14 mouse cellular contexts compared by ENCODE assay signal in the genomic region with DNA sequence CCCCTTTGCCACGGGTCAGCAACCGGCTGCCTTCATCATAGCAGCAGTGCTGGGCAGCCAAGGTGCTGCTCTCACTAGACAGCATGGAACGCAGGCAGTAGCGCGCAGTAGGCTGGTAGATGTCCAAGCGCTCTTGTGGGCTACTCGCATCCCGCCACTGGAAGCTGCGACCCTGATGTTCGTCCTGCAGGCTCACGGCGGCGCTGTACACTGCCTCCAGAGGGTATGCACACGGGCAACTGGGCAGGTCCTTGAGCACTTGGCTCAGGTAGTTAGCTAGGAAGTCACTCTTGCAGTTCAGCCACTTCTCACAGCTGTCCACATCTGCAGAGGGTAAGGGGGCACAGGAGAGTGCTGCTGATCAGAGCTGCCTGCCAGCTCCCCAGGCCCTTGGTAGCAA. TPM values are rescaled to one million over a fixed set of nuclear protein-coding genes. Genes with fewer than 3 reads are reported as not detected.
DNase-seq lines count a peak whose midpoint lies in the region; ATAC-seq and TF ChIP-seq lines count a peak whose summit lies in the region.
"Had no signal": no experiment of that assay in that cellular context is flagged by ENCODE, and none has a peak within 500 bp of the region (broad histone marks: within the 10 kb centered on the region; RNA-seq: fewer than 3 reads in every experiment).

No protein-coding gene starts in this region.

- peak; percentile 14 for DNase-seq in embryo, embryonic 11 days
- DNase-seq in embryo, embryonic 9.5 days (ENCODE audit: extremely low spot score), result no peak
- DNase-seq in midbrain, postnatal 0 days (ENCODE audit: low spot score), result no peak
- peak; percentile 31 to 58 for DNase-seq in lung, postnatal 4 days
- no peak for DNase-seq in c-Kit-positive CD71-positive TER-119-positive erythroid progenitor cells, embryonic 14.5 days (ENCODE audit: low spot score)
- DNase-seq in gastrocnemius, postnatal 4 days (ENCODE audit: low spot score in 2 of 2), result no peak
- DNase-seq: adrenal gland, postnatal 36 days; cerebellum, adult 18-20 months had no signal

- no peak for ATAC-seq in midbrain, postnatal 0 days (ENCODE audit: low FRiP score)
- ATAC-seq in midbrain, embryonic 13.5 days, result no peak
- ATAC-seq in kidney, embryonic 15.5 days (replicated peaks; ENCODE audit: low FRiP score), result peak; percentile 29

- H3K4me2 ChIP-seq in midbrain, postnatal 0 days (ENCODE audit: low read depth, low read length, poor library complexity, severe bottlenecking), result no peak overlapping the region
- H3K4me2 ChIP-seq in midbrain, embryonic 13.5 days (replicated peaks), result no peak overlapping the region
- no peak overlapping the region for H3K4me2 ChIP-seq in kidney, embryonic 15.5 days
- H3K4me2 ChIP-seq: embryonic facial prominence, embryonic 15.5 days; midbrain, embryonic 12.5 days; neural tube, embryonic 12.5 days had no signal

- no peak overlapping the region for H3K27ac ChIP-seq in midbrain, postnatal 0 days (ENCODE audit: low read depth, low read length)
- H3K27ac ChIP-seq in midbrain, embryonic 13.5 days, result no peak overlapping the region
- no peak overlapping the region for H3K27ac ChIP-seq in kidney, embryonic 15.5 days
- H3K27ac ChIP-seq: embryonic facial prominence, embryonic 15.5 days; midbrain, embryonic 12.5 days; neural tube, embryonic 12.5 days had no signal

- H3K9ac ChIP-seq in midbrain, postnatal 0 days (replicated peaks; ENCODE audit: low read length, poor library complexity, severe bottlenecking), result no peak overlapping the region
- no peak overlapping the region for H3K9ac ChIP-seq in midbrain, embryonic 13.5 days (replicated peaks)
- H3K9ac ChIP-seq in kidney, embryonic 15.5 days, result no peak overlapping the region
- H3K9ac ChIP-seq: embryonic facial prominence, embryonic 15.5 days; midbrain, embryonic 12.5 days; neural tube, embryonic 12.5 days had no signal

- WGBS in midbrain, postnatal 0 days, result 40% methylated on average over 14 of the region's 14 CpGs
- WGBS in midbrain, embryonic 13.5 days, result 43% methylated on average over 14 of the region's 14 CpGs
- 51% methylated on average over 14 of the region's 14 CpGs for WGBS in kidney, embryonic 15.5 days

- H3K27me3 ChIP-seq in midbrain, postnatal 0 days (ENCODE audit: insufficient read depth, low read length), result no peaks in the 10 kb centered on the region
- no peaks in the 10 kb centered on the region for H3K27me3 ChIP-seq in midbrain, embryonic 13.5 days
- no peaks in the 10 kb centered on the region for H3K27me3 ChIP-seq in kidney, embryonic 15.5 days
- H3K27me3 ChIP-seq: embryonic facial prominence, embryonic 15.5 days; neural tube, embryonic 12.5 days had no signal

- 0 out of 2 replicates have a peak, but pooled peaks cover 8% of the 10 kb centered on the region for H3K36me3 ChIP-seq in midbrain, postnatal 0 days (ENCODE audit: insufficient read depth, low read length)
- H3K36me3 ChIP-seq in midbrain, embryonic 13.5 days, result peaks cover 18% of the 10 kb centered on the region
- peaks cover 21% of the 10 kb centered on the region for H3K36me3 ChIP-seq in kidney, embryonic 15.5 days

- H3K9me3 ChIP-seq in midbrain, postnatal 0 days (ENCODE audit: low read length), result no peaks in the 10 kb centered on the region
- H3K9me3 ChIP-seq in midbrain, embryonic 13.5 days, result no peaks in the 10 kb centered on the region
- H3K9me3 ChIP-seq in kidney, embryonic 15.5 days (replicated peaks), result no peaks in the 10 kb centered on the region
- H3K9me3 ChIP-seq: embryonic facial prominence, embryonic 15.5 days; midbrain, embryonic 12.5 days; neural tube, embryonic 12.5 days had no signal

- peak; percentile 38; the same call in 1 of the 2 replicates for TF ChIP-seq CTCF in midbrain, postnatal 0 days (IDR thresholded peaks at IDR 0.05)

- H3K4me1 ChIP-seq in midbrain, postnatal 0 days (ENCODE audit: insufficient read depth, low read length), result no peaks in the 10 kb centered on the region
- H3K4me1 ChIP-seq in midbrain, embryonic 13.5 days (replicated peaks), result no peaks in the 10 kb centered on the region
- peaks cover 23% of the 10 kb centered on the region for H3K4me1 ChIP-seq in kidney, embryonic 15.5 days

- no peak overlapping the region for H3K4me3 ChIP-seq in midbrain, postnatal 0 days (ENCODE audit: low read depth, low read length)
- H3K4me3 ChIP-seq in midbrain, embryonic 13.5 days (replicated peaks), result no peak overlapping the region
- no peak overlapping the region for H3K4me3 ChIP-seq in kidney, embryonic 15.5 days (replicated peaks)
- H3K4me3 ChIP-seq: embryonic facial prominence, embryonic 15.5 days; midbrain, embryonic 12.5 days; neural tube, embryonic 12.5 days had no signal

RNA-seq across cellular contexts. Expression of gene Ahsa1, which starts 13.6 kb away (rescaled TPM):
- total RNA-seq in midbrain, postnatal 0 days (2014; rRNA removed), result 113 and 116 TPM in 2 replicates
- polyA plus RNA-seq in midbrain, postnatal 0 days (2015; fragmentation: Nextera tagmentation; extraction: Ambion mirVana), result 169 and 182 TPM in 2 replicates
- 207 and 209 TPM in 2 replicates for polyA plus RNA-seq in midbrain, embryonic 13.5 days (2015; fragmentation: Nextera tagmentation; extraction: Ambion mirVana)
- 235 and 248 TPM in 2 replicates for polyA plus RNA-seq in kidney, embryonic 15.5 days (2015; fragmentation: Nextera tagmentation; extraction: Ambion mirVana)
- 100 to 1,000 TPM; 102 to 104 TPM for total RNA-seq in gastrocnemius, postnatal 4 days (2021)

RNA-seq across cellular contexts. Expression of gene Vipas39, which starts 13.8 kb away (rescaled TPM):
- 59.4 and 61.5 TPM in 2 replicates for total RNA-seq in midbrain, postnatal 0 days (2014; rRNA removed)
- 48.7 and 51.2 TPM in 2 replicates for polyA plus RNA-seq in midbrain, postnatal 0 days (2015; fragmentation: Nextera tagmentation; extraction: Ambion mirVana)
- 67.3 and 69.3 TPM in 2 replicates for polyA plus RNA-seq in midbrain, embryonic 13.5 days (2015; fragmentation: Nextera tagmentation; extraction: Ambion mirVana)
- 44.4 and 46.6 TPM in 2 replicates for polyA plus RNA-seq in kidney, embryonic 15.5 days (2015; fragmentation: Nextera tagmentation; extraction: Ambion mirVana)
- 10 to 100 TPM; 18.1 to 20.7 TPM for total RNA-seq in gastrocnemius, postnatal 4 days (2021)

RNA-seq across cellular contexts. Expression of gene Ism2, which starts 19.6 kb away (rescaled TPM):
- total RNA-seq in midbrain, postnatal 0 days (2014; rRNA removed), result 1.3 and 4.0 TPM in 2 replicates
- polyA plus RNA-seq in midbrain, postnatal 0 days (2015; fragmentation: Nextera tagmentation; extraction: Ambion mirVana), result 1.3 and 1.6 TPM in 2 replicates
- 0.79 and 0.93 TPM in 2 replicates for polyA plus RNA-seq in midbrain, embryonic 13.5 days (2015; fragmentation: Nextera tagmentation; extraction: Ambion mirVana)
- polyA plus RNA-seq in kidney, embryonic 15.5 days (2015; fragmentation: Nextera tagmentation; extraction: Ambion mirVana), result 0.98 and 1.1 TPM in 2 replicates
- under 1 TPM; 0.25 to 0.41 TPM for total RNA-seq in gastrocnemius, postnatal 4 days (2021)

RNA-seq across cellular contexts. Expression of gene Noxred1, which starts 41.3 kb away (rescaled TPM):
- total RNA-seq in midbrain, postnatal 0 days (2014; rRNA removed), result 0.88 and 2.2 TPM in 2 replicates
- 0.30 and 0.36 TPM in 2 replicates for polyA plus RNA-seq in midbrain, postnatal 0 days (2015; fragmentation: Nextera tagmentation; extraction: Ambion mirVana)
- polyA plus RNA-seq in midbrain, embryonic 13.5 days (2015; fragmentation: Nextera tagmentation; extraction: Ambion mirVana), result 1.4 and 1.7 TPM in 2 replicates
- 0.55 and 0.66 TPM in 2 replicates for polyA plus RNA-seq in kidney, embryonic 15.5 days (2015; fragmentation: Nextera tagmentation; extraction: Ambion mirVana)
- total RNA-seq in gastrocnemius, postnatal 4 days (2021), result under 1 TPM in 1 of 2 experiments, not detected in 1; 0.22 TPM
- total RNA-seq: liver, adult 2 months had no signal

Comparison
In these comparisons a context has a peak if more than half of its experiments do, and no peak if none do; other contexts are left out.
1. DNase-seq: peak in embryo, embryonic 11 days (single experiment) and lung, postnatal 4 days (2 of 2); none in embryo, embryonic 9.5 days (single experiment), midbrain, postnatal 0 days (single experiment), c-Kit-positive CD71-positive TER-119-positive erythroid progenitor cells, embryonic 14.5 days (single experiment) and gastrocnemius, postnatal 4 days (0 of 2).